Mouse (Mus musculus): ENCODE data around the gene Bbs9. TPM values are rescaled to one million over a fixed set of nuclear protein-coding genes. Genes with fewer than 3 reads are reported as not detected.
A peak's percentile ranks its signal among the peaks of the same experiment; 100 is the strongest.

The Bbs9 gene
- total and polyA plus RNA-seq, 3 experiments, result 6.9 to 9.1 (median 7.8) TPM

- dilution Hi-C loops (cut with MboI; ENCODE audit: extremely low pct_ligation_motif_present, extremely low pct_unique_long_range_greater_than_20kb, low sequenced_read_pairs), result no loop called here
- H3K9me3 ChIP-seq (replicated peaks; ENCODE audit: low read length), result no peaks in the 10 kb centered on the region
- H3K36me3 ChIP-seq (replicated peaks in 1 of 2; ENCODE audit: control insufficient read depth in 1 of 2, insufficient read depth in 1 of 2, low read length in 1 of 2), result no peaks in the 10 kb centered on the region
- peaks cover 0 to 23% of the 10 kb centered on the region in 2 experiments; a peak in 2 of 4 replicates for H3K4me1 ChIP-seq (ENCODE audit: control insufficient read depth in 1 of 2, insufficient read depth in 2 of 2)
- H3K27ac ChIP-seq (ENCODE audit: insufficient read depth, low read depth), result no peak overlapping the region
- no peaks in the 10 kb centered on the region for H3K27me3 ChIP-seq (replicated peaks)
- H3K4me2 ChIP-seq (ENCODE audit: insufficient read depth, low read depth, poor library complexity, severe bottlenecking), result peak overlapping the region; percentile 59; the same call in 1 of the 2 replicates
- H3K9ac ChIP-seq (ENCODE audit: insufficient read depth, low read depth), result 0 out of 2 replicates have a peak overlapping the region, but pooled peaks have one; percentile 0
- peak; percentile 34 for DNase-seq (ENCODE audit: extremely low read depth)
- in situ Hi-C loops (cut with MboI; ENCODE audit: low pct_ligation_motif_present, low pct_unique_long_range_greater_than_20kb, low sequenced_read_pairs), result no loop called here
- TF ChIP-seq TCF12 (IDR thresholded peaks at IDR 0.05; ENCODE audit: low read depth, low read length), result no peak
- TF ChIP-seq SIN3A (IDR thresholded peaks at IDR 0.05; ENCODE audit: low read length), result 0 out of 2 replicates have a peak, but pooled peaks have one; percentile 37
- TF ChIP-seq POLR2A (IDR thresholded peaks at IDR 0.05; ENCODE audit: low read depth, low read length), result no peak
- TF ChIP-seq EP300 (IDR thresholded peaks at IDR 0.05; ENCODE audit: low read length), result no peak
- no peaks in the 10 kb centered on the region for H3K79me2 ChIP-seq (replicated peaks; ENCODE audit: control insufficient read depth, extremely low read depth, insufficient read depth, poor library complexity, severe bottlenecking)
- H3K4me3 ChIP-seq (replicated peaks in 1 of 3; ENCODE audit: low read depth in 2 of 3, low read length in 2 of 3, poor library complexity in 1 of 3), result peak overlapping the region in 1 of 3 experiments; percentile 5
These were observed 45.1 kb upstream of the Bbs9 start for GRCm38 (mm10) chr9:22430315-22430840.

- Histone ChIP-seq H3K27me3 (replicated peaks) (no peaks in the 10 kb centered on the region), H3K9ac (ENCODE audit: insufficient read depth, low read depth) (no peak overlapping the region), H3K36me3 (replicated peaks in 1 of 2; ENCODE audit: control insufficient read depth in 1 of 2, insufficient read depth in 1 of 2, low read length in 1 of 2) (no peaks in the 10 kb centered on the region), H3K4me3 (replicated peaks in 1 of 3; ENCODE audit: low read depth in 2 of 3, low read length in 2 of 3, poor library complexity in 1 of 3) (no peak overlapping the region), H3K79me2 (replicated peaks; ENCODE audit: control insufficient read depth, extremely low read depth, insufficient read depth, poor library complexity, severe bottlenecking) (no peaks in the 10 kb centered on the region), H3K4me1 (ENCODE audit: control insufficient read depth in 1 of 2, insufficient read depth in 2 of 2) (peaks cover 0 to 23% of the 10 kb centered on the region in 2 experiments; a peak in 2 of 4 replicates), H3K27ac (ENCODE audit: insufficient read depth, low read depth) (no peak overlapping the region), H3K9me3 (replicated peaks; ENCODE audit: low read length) (no peaks in the 10 kb centered on the region), H3K4me2 (ENCODE audit: insufficient read depth, low read depth, poor library complexity, severe bottlenecking) (no peak overlapping the region)
- TF ChIP-seq USF2 (conservative IDR thresholded peaks at IDR 0.05; ENCODE audit: low read depth, low read length) (no peak), ZC3H11A (IDR thresholded peaks at IDR 0.05; ENCODE audit: low read depth, low read length) (no peak), MAZ (IDR thresholded peaks at IDR 0.05; ENCODE audit: low read depth, low read length) (no peak), MAX (IDR thresholded peaks at IDR 0.05; ENCODE audit: low read length) (no peak), KAT2A (IDR thresholded peaks at IDR 0.05; ENCODE audit: insufficient replicate concordance, low read length) (no peak), ZKSCAN1 (IDR thresholded peaks at IDR 0.05; ENCODE audit: borderline replicate concordance, low read depth, low read length) (no peak), ZNF384 (IDR thresholded peaks at IDR 0.05; ENCODE audit: low read depth, low read length) (no peak), ZMIZ1 (IDR thresholded peaks at IDR 0.05; ENCODE audit: low read depth, low read length) (no peak), MAFK (IDR thresholded peaks at IDR 0.05; ENCODE audit: insufficient replicate concordance, low read length) (no peak), IRF4 (IDR thresholded peaks at IDR 0.05; ENCODE audit: low read depth, low read length) (no peak), RCOR1 (conservative IDR thresholded peaks at IDR 0.05; ENCODE audit: low read depth, low read length) (no peak), EP300 (IDR thresholded peaks at IDR 0.05; ENCODE audit: low read length) (no peak), PAX5 (IDR thresholded peaks at IDR 0.05; ENCODE audit: low read length) (no peak), POLR2AphosphoS2 (IDR thresholded peaks at IDR 0.05; ENCODE audit: low read depth, low read length) (no peak), MYC (IDR thresholded peaks at IDR 0.05; ENCODE audit: low read depth, low read length) (no peak), JUND (conservative IDR thresholded peaks at IDR 0.05; ENCODE audit: low read depth, low read length) (no peak), CHD2 (IDR thresholded peaks at IDR 0.05; ENCODE audit: low read length) (no peak), TBP (conservative IDR thresholded peaks at IDR 0.05; ENCODE audit: low read depth, low read length) (no peak)
- dilution Hi-C loops (cut with MboI; ENCODE audit: extremely low pct_ligation_motif_present, extremely low pct_unique_long_range_greater_than_20kb, low sequenced_read_pairs), result no loop called here
- in situ Hi-C loops (cut with MboI; ENCODE audit: low pct_ligation_motif_present, low pct_unique_long_range_greater_than_20kb, low sequenced_read_pairs), result no loop called here
- no peak for DNase-seq (ENCODE audit: extremely low read depth)
These were observed 42.3 kb upstream of the Bbs9 start for GRCm38 (mm10) chr9:22433221-22433620.
